Mouse (Mus musculus): ENCODE data around the gene Bach2.

Bach2 gene

GRCm38 (mm10) chr4:32525000-32525399 is 286.4 kb downstream of the Bach2 start:
- DNase-seq (ENCODE audit: low spot score in 2 of 2), result no peak

DNA sequence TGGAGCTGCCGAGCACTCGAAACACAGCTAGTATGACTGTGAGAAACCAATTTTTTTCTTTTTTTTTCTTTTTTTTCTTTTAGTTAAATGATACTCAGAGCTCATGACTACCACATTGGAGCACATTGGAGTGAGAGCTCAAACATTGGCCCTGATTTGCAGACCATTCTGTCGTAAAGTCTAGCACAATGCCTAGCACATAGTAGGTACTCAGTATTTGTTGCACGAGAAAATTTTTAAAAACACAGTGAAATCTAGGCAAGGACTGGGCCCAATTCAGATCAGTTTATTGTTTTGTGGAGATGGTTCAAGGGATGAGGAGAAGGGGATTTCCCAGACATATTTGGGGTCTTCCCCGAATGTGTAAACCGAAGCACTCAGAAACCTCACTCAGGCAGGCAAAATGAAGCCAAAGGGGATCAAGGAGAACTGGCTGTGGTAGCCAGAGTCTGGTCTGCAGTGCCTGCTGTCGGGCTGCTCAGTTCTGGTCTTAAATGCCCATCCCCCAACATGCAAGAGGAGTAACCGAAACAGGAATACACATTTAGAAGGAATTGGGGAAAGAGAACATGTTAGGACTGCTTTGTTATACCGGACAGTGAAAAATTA is 287.7 kb downstream of the Bach2 start:
- no peak for DNase-seq (ENCODE audit: low spot score in 2 of 2)

DNA sequence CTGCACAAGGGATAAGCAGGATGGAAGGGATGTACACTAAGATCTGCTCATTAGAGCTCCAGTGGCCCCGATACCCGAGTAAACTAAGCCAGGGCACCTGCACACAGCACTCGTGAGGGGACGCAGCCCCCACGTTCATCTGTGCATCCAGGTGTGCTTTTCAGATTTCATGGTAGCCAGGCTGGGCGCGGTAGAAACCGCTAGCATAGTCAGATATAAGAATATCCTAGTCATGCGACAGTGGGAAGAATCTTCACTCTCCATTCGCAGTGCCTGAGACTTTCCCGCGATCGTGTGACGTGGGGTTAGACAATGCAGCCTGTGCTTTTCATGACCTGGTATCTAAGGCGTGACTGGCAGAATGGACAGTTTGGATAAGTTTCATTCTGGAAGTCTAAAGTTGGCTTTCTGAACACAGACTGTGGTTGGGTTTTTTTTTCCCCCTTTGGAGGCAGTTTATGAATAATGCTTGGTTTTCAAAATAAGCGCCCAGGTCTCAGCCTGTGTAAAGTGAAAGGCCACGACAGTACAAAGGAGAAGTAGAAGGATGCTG is 290.9 kb downstream of the Bach2 start:
- DNase-seq (ENCODE audit: low spot score in 2 of 2), result no peak

DNA sequence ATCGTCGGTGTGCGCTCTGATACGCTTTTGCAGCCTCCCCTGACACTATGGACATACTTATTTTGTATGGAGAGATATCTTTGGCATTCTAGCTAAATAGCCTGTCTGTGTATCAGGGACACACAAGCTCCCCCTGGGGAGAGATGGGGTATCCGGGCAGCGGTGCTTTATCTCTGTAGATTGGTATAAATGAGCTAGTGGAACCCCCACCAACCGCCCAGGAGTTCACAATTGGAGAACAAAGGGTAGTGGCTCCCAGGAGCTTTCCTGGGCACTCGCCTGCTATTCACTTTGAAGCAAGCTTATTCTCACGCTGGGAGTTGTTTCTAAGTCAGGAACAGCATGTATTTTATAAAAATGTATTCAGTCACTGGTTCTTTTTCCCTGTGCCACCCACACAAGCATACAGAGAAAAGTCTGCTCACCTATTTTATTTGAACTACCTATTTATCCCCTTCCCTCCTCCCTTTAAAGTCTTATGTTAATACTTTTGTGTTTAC is 291.9 kb downstream of the Bach2 start:
- no peak for DNase-seq (ENCODE audit: low spot score in 2 of 2)

- DNase-seq (ENCODE audit: low spot score in 2 of 2), result peak; percentile 44 to 52
Observed at GRCm38 (mm10) chr4:32530921-32531846, 292.6 kb downstream of the Bach2 start.

GRCm38 (mm10) chr4:32532079-32532478 is 293.5 kb downstream of the Bach2 start:
- DNase-seq (ENCODE audit: low spot score in 2 of 2), result no peak

- DNase-seq (ENCODE audit: low spot score in 2 of 2), result no peak
Observed at GRCm38 (mm10) chr4:32533735-32534134, 295.1 kb downstream of the Bach2 start.

DNA sequence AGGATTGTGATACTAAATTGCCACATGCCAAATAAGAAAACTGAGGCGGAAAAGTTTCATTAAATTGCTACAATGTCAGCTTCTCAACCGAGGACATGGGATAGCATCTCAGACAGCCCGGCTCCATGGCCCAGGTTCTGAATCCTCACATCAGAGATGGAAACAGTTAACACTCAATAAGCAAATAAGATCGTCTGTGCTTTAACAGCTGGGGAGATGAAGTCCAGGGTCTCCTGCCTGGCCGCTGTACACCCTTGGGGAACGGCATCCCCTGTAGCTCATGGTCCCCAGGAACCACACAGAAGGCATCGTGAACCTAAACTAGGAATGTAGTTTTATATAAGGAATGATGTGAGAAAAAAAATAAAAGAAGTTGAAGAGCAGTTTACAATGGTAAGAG is 297.0 kb downstream of the Bach2 start:
- no peak for DNase-seq (ENCODE audit: low spot score in 2 of 2)

- peak in 1 of 2 experiments; percentile 14 for DNase-seq (ENCODE audit: low spot score in 2 of 2)
Observed at GRCm38 (mm10) chr4:32536870-32537508, 298.4 kb downstream of the Bach2 start.

DNA sequence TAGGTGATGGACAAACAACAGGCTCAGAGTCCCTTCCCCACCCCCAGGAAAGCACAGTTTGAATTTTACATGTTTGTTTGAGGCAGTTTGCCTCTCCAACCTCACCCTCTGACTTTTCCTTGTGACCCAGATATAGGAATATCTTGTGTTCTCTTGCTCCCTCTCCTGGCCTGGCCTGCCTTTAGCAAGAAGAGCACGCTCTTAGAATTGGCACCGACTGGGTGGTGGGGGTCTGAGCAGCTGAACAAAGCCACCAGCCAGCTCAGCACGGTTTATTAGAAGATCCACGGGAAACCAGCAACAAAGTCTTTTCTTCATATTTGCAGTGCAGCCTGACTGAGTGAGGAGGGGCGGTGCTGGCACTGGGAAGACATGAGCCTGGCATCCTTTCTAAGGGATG is 299.5 kb downstream of the Bach2 start:
- DNase-seq (ENCODE audit: low spot score in 2 of 2), result peak; percentile 46 to 54

GRCm38 (mm10) chr4:32538488-32538887 is 299.9 kb downstream of the Bach2 start:
- no peak for DNase-seq (ENCODE audit: low spot score in 2 of 2)

DNA sequence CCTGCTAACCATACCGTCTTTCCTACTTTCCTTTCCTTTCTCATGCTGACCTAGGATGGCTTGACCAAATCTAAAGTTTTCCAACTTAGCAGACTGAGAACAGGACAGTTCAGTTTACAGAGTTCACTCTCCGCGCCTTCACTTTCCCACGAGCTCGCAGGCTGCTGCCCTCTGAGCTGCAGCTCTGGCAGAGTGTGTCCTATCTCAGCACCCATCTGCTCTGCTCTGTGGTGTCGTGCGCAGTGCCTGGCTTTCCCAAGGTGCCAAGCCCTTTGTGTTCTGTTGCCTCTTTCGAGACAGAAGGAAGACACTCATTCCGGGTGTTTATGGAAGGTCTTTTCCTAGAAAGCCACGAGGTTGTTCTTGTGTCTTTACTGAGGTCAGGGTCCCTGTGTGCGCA is 300.4 kb downstream of the Bach2 start:
- no peak for DNase-seq (ENCODE audit: low spot score in 2 of 2)

DNA sequence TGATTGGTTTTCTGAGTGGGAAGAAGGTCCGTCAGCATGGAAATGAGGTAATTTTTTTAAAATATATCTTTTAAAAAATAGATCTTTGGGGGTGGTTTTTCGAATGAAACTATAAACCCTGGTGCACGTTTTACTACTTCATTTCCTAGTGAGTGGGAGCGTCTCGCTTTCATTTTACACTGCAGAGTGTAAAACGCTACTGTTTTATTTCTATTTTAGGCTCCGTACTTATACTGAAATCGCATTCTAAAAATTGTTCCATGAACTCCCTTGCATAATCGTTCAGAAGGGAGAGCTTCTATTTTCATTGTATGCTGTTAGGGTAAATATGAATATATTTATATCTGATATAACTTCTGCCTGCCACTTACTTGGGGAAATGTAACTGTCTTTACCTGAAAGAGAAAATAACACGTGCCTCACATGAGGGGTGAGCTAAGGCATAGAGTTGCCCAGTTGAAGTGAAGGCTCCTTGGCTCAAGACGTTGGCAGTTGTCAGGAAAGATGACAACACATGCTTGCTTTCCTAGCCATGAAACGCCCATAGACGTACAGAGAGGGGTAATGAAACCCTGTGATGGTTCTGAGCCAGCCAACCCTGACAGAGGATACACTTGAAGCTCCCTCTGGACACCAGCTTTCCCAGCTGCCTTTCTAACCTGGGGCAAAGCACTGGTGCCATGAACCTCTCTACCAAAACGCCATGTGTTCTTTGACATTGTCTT is 306.4 kb downstream of the Bach2 start:
- DNase-seq (ENCODE audit: low spot score in 2 of 2), result no peak

GRCm38 (mm10) chr4:32545548-32545947 is 306.9 kb downstream of the Bach2 start:
- DNase-seq (ENCODE audit: low spot score in 2 of 2), result no peak

DNA sequence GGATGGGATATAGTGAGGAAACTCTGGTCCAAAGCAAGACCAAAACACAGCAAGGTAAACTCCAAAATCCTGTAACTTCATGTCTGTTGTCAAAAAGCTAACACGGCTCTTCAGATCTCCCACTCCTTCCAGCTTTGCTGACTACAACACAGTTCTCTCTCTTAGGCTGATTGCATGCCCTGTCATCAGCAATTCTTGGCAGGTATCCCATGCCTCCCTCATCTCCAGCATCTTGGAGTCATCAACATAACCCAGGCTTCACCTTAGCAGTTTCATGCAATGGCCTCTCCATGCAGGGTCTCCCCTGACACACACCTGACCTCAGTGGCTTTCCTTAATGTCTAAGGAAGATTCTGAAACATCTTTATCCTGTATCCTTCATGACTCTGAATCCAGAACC is 310.5 kb downstream of the Bach2 start:
- no peak for DNase-seq (ENCODE audit: low spot score in 2 of 2)

DNA sequence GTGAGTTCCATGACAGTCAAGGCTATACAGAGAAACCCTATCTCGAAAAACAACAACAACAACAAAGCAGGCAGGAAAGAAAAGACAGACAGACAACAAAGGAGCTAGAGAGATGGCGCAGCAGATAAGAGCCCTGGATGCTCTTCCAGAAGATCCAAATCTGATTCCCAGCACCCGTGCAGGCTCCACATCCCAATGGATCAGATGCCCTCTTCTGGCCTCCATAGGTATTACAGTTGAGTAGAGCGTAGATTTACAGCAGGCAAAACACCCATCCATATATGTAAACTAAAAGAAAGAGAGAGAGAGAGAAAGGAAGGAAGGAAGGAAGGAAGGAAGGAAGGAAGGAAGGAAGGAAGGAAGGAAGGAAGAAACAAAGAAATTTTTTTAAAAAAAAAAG is 312.7 kb downstream of the Bach2 start:
- no peak for DNase-seq (ENCODE audit: low spot score in 2 of 2)

GRCm38 (mm10) chr4:32555506-32555905 is 316.9 kb downstream of the Bach2 start:
- DNase-seq (ENCODE audit: low spot score in 2 of 2), result no peak

DNA sequence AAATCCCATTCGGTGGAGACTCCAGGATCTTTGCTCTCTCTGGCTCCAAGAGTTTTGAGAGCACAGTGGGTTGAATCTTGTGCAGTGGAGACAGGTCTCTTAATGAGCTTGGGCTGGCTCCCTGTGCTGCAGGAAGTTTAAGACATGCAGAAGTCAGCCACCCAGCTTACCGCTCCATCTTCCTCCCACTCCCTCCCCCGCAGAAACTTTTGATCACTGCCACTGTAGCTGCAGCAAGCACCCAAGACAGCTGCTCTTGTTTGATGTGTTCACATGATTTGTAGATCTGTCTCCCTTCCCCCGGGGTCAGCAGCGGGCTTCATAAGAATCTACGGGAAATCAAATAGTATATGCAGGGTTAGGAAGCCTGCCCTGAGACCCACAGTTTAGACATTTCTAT is 321.6 kb downstream of the Bach2 start:
- no peak for DNase-seq (ENCODE audit: low spot score in 2 of 2)

- no peak for DNase-seq (ENCODE audit: low spot score in 2 of 2)
Observed at GRCm38 (mm10) chr4:32560724-32561554, 322.3 kb downstream of the Bach2 start.

DNA sequence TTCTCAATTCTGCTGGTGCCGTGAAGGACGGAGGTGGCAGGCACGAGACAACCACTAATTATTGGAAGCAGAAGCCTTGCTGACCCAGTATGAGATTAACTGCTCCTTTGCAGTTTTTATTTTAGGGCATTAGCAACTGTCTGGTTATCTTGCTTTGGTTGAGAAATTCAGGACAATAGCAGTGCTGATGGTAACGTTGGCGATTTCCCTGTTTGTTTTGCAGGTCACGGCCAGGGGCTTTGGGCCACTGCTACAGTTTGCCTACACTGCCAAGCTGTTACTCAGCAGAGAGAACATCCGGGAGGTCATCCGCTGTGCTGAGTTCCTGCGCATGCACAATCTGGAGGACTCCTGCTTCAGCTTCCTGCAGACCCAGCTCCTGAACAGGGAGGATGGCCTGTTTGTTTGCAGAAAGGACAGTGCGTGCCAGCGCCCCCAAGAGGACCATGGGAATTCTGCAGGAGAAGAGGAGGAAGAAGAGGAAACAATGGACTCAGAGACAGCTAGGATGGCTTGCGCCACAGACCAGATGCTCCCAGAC is 323.0 kb downstream of the Bach2 start:
- peak; percentile 60 to 72 for DNase-seq (ENCODE audit: low spot score in 2 of 2)

Measured in heart, adult 9 months (tissue).